Mouse (Mus musculus) neural tube, embryonic 14.5 days (tissue): Measurements from ENCODE around the gene Mov10. TPM values are rescaled to one million over a fixed set of nuclear protein-coding genes. Genes with fewer than 3 reads are reported as not detected.

ENCODE experiments used
- ATAC-seq: fragments of 200-750 bp; cut with Nextera tagmentation; 2 replicates; pipeline ENCODE4 v1.8.0; 2017; ENCODE audit warnings: low read depth, mild to moderate bottlenecking, moderate TSS enrichment, moderate library complexity
- H3K27ac ChIP-seq: fragments of 300-500 bp; sonication (generic); 2 replicates; pipeline ENCODE4 v1.5.1; 2014; ENCODE audit warnings: low read depth, mild to moderate bottlenecking, control low read depth, low read length, moderate library complexity, mixed read lengths
- H3K27me3 ChIP-seq: fragments of 300-500 bp; sonication (generic); 2 replicates; pipeline ENCODE4 v1.6.1; 2014; ENCODE audit warnings: low read length; ENCODE audit not compliant: control insufficient read depth, insufficient read depth
- H3K36me3 ChIP-seq: fragments of 300-500 bp; sonication (generic); 2 replicates; pipeline ENCODE4 v1.6.1; 2014; ENCODE audit warnings: low read length, mixed read lengths; ENCODE audit not compliant: control insufficient read depth, insufficient read depth
- H3K4me1 ChIP-seq: fragments of 300-500 bp; sonication (generic); 2 replicates; pipeline ENCODE4 v1.6.1; 2014; ENCODE audit warnings: low read length; ENCODE audit not compliant: control insufficient read depth, insufficient read depth
- H3K4me2 ChIP-seq: fragments of 300-500 bp; sonication (generic); 2 replicates; pipeline ENCODE4 v1.6.1; 2014; ENCODE audit warnings: mild to moderate bottlenecking, low read depth, low read length, control low read depth
- H3K4me3 ChIP-seq: fragments of 300-500 bp; sonication (generic); 2 replicates; pipeline ENCODE4 v1.5.1; 2014; ENCODE audit warnings: low read depth, low read length, control low read depth, mixed read lengths
- H3K9ac ChIP-seq: fragments of 300-500 bp; sonication (generic); replicated peaks from 2 replicates; pipeline ENCODE4 v1.6.1; 2014; ENCODE audit warnings: low read depth, mild to moderate bottlenecking, control low read depth, low read length, mixed read lengths
- H3K9me3 ChIP-seq: fragments of 300-500 bp; sonication (generic); 2 replicates; pipeline ENCODE4 v1.6.1; 2016; ENCODE audit warnings: low read length; ENCODE audit not compliant: control insufficient read depth
- WGBS: fragments of 180-500 bp; shearing (Covaris S2); extraction: QIAGEN DNeasy Blood & Tissue Kit; methylation state at CpG from one replicate; pipeline ENCODE4 v1.1.7; 2014; 5-methylcytosine and 5-hydroxymethylcytosine counted together
- polyA plus RNA-seq: library from polyadenylated mRNA; unstranded; fragments of >200 nt; fragmentation: Nextera tagmentation; extraction: Ambion mirVana; gene quantifications from 2 replicates; pipeline ENCODE4 v1.2.1, GENCODE M21; 2014

The Mov10 gene
- polyA plus RNA-seq, 1 experiment from 2014 or later: 3.8 TPM

- no peak overlapping the region for H3K4me2 ChIP-seq
- ATAC-seq: no peak
Measured at GRCm38 (mm10) chr3:104854465-104854864, 36.1 kb upstream of the Mov10 start.

GRCm38 (mm10) chr3:104846601-104847000 lies 28.2 kb upstream of the Mov10 start:
- Histone ChIP-seq H3K9me3 (no peaks in the 10 kb centered on the region), H3K27me3 (no peaks in the 10 kb centered on the region), H3K27ac (no peak overlapping the region), H3K4me3 (no peak overlapping the region), H3K36me3 (peaks cover 20% of the 10 kb centered on the region; the same call in 1 of the 2 replicates), H3K9ac (no peak overlapping the region), H3K4me1 (no peaks in the 10 kb centered on the region), H3K4me2 (no peak overlapping the region)
- no peak for ATAC-seq
- WGBS: 97% methylated on average over 4 of the region's 4 CpGs

More at GRCm38 (mm10) chr3:104854465-104854864, 36.1 kb upstream of the Mov10 start:
- H3K27ac ChIP-seq: no peak overlapping the region
- H3K4me3 ChIP-seq: no peak overlapping the region
- H3K4me1 ChIP-seq: no peaks in the 10 kb centered on the region
- H3K9me3 ChIP-seq: no peaks in the 10 kb centered on the region
- H3K27me3 ChIP-seq: no peaks in the 10 kb centered on the region
- WGBS: 86% methylated on average over 1 of the region's 1 CpGs
- no peak overlapping the region for H3K9ac ChIP-seq
- H3K36me3 ChIP-seq: no peaks in the 10 kb centered on the region

- no peaks in the 10 kb centered on the region for H3K4me1 ChIP-seq
- H3K27ac ChIP-seq: no peak overlapping the region
- no peak overlapping the region for H3K4me2 ChIP-seq
- H3K27me3 ChIP-seq: no peaks in the 10 kb centered on the region
- no peak for ATAC-seq
- H3K4me3 ChIP-seq: no peak overlapping the region
- no peak overlapping the region for H3K9ac ChIP-seq
- peaks cover 28% of the 10 kb centered on the region; the same call in 1 of the 2 replicates for H3K36me3 ChIP-seq
- no peaks in the 10 kb centered on the region for H3K9me3 ChIP-seq
- WGBS: 97% methylated on average over 5 of the region's 5 CpGs
Measured at GRCm38 (mm10) chr3:104841049-104841448, 22.7 kb upstream of the Mov10 start.

- peaks cover 21% of the 10 kb centered on the region; the same call in 1 of the 2 replicates for H3K36me3 ChIP-seq
- H3K27me3 ChIP-seq: no peaks in the 10 kb centered on the region
- H3K4me1 ChIP-seq: no peaks in the 10 kb centered on the region
- no peak for ATAC-seq
- H3K4me2 ChIP-seq: no peak overlapping the region
- H3K4me3 ChIP-seq: no peak overlapping the region
- no peaks in the 10 kb centered on the region for H3K9me3 ChIP-seq
- no peak overlapping the region for H3K9ac ChIP-seq
- WGBS: 93% methylated on average over 3 of the region's 3 CpGs
- H3K27ac ChIP-seq: no peak overlapping the region
Measured at GRCm38 (mm10) chr3:104835797-104836196, 17.4 kb upstream of the Mov10 start.

- no peak overlapping the region for H3K9ac ChIP-seq
- no peaks in the 10 kb centered on the region for H3K27me3 ChIP-seq
- no peak overlapping the region for H3K4me3 ChIP-seq
- no peak overlapping the region for H3K27ac ChIP-seq
- no peak for ATAC-seq
- peaks cover 7% of the 10 kb centered on the region; the same call in 1 of the 2 replicates for H3K36me3 ChIP-seq
- peaks cover 5% of the 10 kb centered on the region; the same call in 1 of the 2 replicates for H3K4me1 ChIP-seq
- WGBS: 92% methylated on average over 3 of the region's 3 CpGs
- H3K4me2 ChIP-seq: no peak overlapping the region
- no peaks in the 10 kb centered on the region for H3K9me3 ChIP-seq
Measured at GRCm38 (mm10) chr3:104822413-104822812, 4.0 kb upstream of the Mov10 start.

GRCm38 (mm10) chr3:104820426-104820825 lies 2.1 kb upstream of the Mov10 start:
- no peak for ATAC-seq
- 0 out of 2 replicates have a peak, but pooled peaks cover 2% of the 10 kb centered on the region for H3K36me3 ChIP-seq
- no peak overlapping the region for H3K9ac ChIP-seq
- no peak overlapping the region for H3K27ac ChIP-seq
- H3K9me3 ChIP-seq: no peaks in the 10 kb centered on the region
- H3K4me1 ChIP-seq: peaks cover 5% of the 10 kb centered on the region; the same call in 1 of the 2 replicates
- H3K4me3 ChIP-seq: no peak overlapping the region
- 39% methylated on average over 1 of the region's 1 CpGs for WGBS
- H3K4me2 ChIP-seq: no peak overlapping the region
- H3K27me3 ChIP-seq: no peaks in the 10 kb centered on the region

DNA sequence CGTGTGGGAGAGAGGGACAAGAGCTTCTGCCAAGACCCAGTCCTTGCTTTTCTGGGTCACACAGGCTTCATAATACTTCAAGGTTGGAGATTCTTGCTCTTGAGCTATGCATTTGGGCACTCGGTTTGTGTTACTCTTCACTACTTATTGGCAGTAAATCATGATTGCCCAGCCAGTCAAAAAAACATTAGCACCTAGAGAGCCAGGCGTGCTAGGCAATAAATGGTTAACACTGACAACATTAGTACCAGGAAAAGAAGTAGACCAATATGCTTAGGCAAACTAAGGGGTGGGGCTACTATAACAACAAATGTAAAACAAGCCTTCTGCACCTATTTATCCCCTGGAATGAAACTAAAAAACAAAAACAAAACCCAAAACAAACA lies 379 bp upstream of the Mov10 start:
- Histone ChIP-seq H3K4me1 (peaks cover 5% of the 10 kb centered on the region; the same call in 1 of the 2 replicates), H3K27me3 (no peaks in the 10 kb centered on the region), H3K9ac (peak overlapping the region; percentile 77; the same call in 1 of the 2 replicates), H3K36me3 (0 out of 2 replicates have a peak, but pooled peaks cover 2% of the 10 kb centered on the region), H3K4me2 (peak overlapping the region; percentile 97), H3K4me3 (peak overlapping the region; percentile 72; the same call in 1 of the 2 replicates), H3K27ac (no peak overlapping the region), H3K9me3 (no peaks in the 10 kb centered on the region)
- ATAC-seq: no peak
- 1% methylated on average over 3 of the region's 3 CpGs for WGBS

- 0 out of 2 replicates have a peak, but pooled peaks cover 2% of the 10 kb centered on the region for H3K36me3 ChIP-seq
- H3K9me3 ChIP-seq: no peaks in the 10 kb centered on the region
- H3K4me1 ChIP-seq: peaks cover 5% of the 10 kb centered on the region; the same call in 1 of the 2 replicates
- WGBS: 0% methylated on average over 37 of the region's 46 CpGs
- peak overlapping the region; percentile 48; the same call in 1 of the 2 replicates for H3K27ac ChIP-seq
- peak overlapping the region; percentile 77 for H3K9ac ChIP-seq
- H3K27me3 ChIP-seq: no peaks in the 10 kb centered on the region
- ATAC-seq: peak; percentile 87
- H3K4me3 ChIP-seq: peak overlapping the region; percentile 72
- peak overlapping the region; percentile 97 for H3K4me2 ChIP-seq
Measured at GRCm38 (mm10) chr3:104817481-104817990, 827 bp downstream of the Mov10 start.

GRCm38 (mm10) chr3:104816130-104816529 lies 2.2 kb downstream of the Mov10 start:
- Histone ChIP-seq H3K4me1 (peaks cover 5% of the 10 kb centered on the region; the same call in 1 of the 2 replicates), H3K9ac (no peak overlapping the region), H3K27me3 (no peaks in the 10 kb centered on the region), H3K36me3 (no peaks in the 10 kb centered on the region), H3K27ac (no peak overlapping the region), H3K4me2 (no peak overlapping the region), H3K9me3 (no peaks in the 10 kb centered on the region), H3K4me3 (no peak overlapping the region)
- no peak for ATAC-seq
- WGBS: 96% methylated on average over 7 of the region's 7 CpGs
